Comparison of ENCODE assay signal across 29 mouse cellular contexts in the genomic region with DNA sequence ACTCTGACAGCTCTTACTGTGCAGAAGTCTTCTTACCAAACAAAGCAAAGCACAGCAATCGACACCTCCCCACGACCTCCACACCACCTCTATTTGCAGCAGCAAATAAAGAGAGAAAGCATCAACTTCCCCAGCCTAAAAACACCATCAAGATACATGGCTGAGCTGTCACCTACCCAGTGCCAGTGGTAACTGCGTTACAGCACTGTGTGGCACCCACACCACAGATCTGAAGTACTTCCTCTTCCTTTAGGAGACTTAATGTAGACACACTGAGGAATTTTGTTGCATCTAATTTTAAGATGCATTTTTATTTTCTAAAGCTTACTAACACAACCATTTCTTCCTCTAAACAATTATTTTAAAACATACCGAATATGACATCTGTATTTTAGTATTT. TPM values are rescaled to one million over a fixed set of nuclear protein-coding genes. Genes with fewer than 3 reads are reported as not detected.
DNase-seq lines count a peak whose midpoint lies in the region; ATAC-seq and TF ChIP-seq lines count a peak whose summit lies in the region.
"Had no signal": no experiment of that assay in that cellular context is flagged by ENCODE, and none has a peak within 500 bp of the region (broad histone marks: within the 10 kb centered on the region; RNA-seq: fewer than 3 reads in every experiment).

No protein-coding gene starts in this region.

- no peaks in the 10 kb centered on the region for H3K9me3 ChIP-seq in heart, embryonic 12.5 days (replicated peaks)
- no peaks in the 10 kb centered on the region for H3K9me3 ChIP-seq in MEL (replicated peaks; ENCODE audit: insufficient read depth, low read length)
- H3K9me3 ChIP-seq in forebrain, embryonic 14.5 days (replicated peaks; ENCODE audit: control insufficient read depth, low read length) = no peaks in the 10 kb centered on the region
- no peaks in the 10 kb centered on the region for H3K9me3 ChIP-seq in midbrain, embryonic 10.5 days (replicated peaks)
- H3K9me3 ChIP-seq: embryonic facial prominence, embryonic 12.5 days; embryonic facial prominence, embryonic 15.5 days; forebrain, embryonic 15.5 days; heart, embryonic 15.5 days; hindbrain, embryonic 10.5 days had no signal

- no peak for TF ChIP-seq CTCF in MEL (IDR thresholded peaks at IDR 0.05 in 2 of 3, conservative IDR thresholded peaks at IDR 0.05 in 1 of 3; ENCODE audit: control insufficient read depth in 1 of 3, insufficient read depth in 1 of 3, low read depth in 2 of 3, low read length in 3 of 3, poor library complexity in 1 of 3, severe bottlenecking in 1 of 3)

- TF ChIP-seq RAD21 in MEL (IDR thresholded peaks at IDR 0.05; ENCODE audit: low read depth, low read length) = no peak

- WGBS in heart, embryonic 12.5 days = 67% methylated on average over 4 of the region's 4 CpGs
- 85% methylated on average over 4 of the region's 4 CpGs for WGBS in forebrain, embryonic 14.5 days
- WGBS in midbrain, embryonic 10.5 days = 91% methylated on average over 4 of the region's 4 CpGs

- TF ChIP-seq POLR2A in MEL (IDR thresholded peaks at IDR 0.05; ENCODE audit: control insufficient read depth in 1 of 2, insufficient read depth in 1 of 2, low read depth in 1 of 2, low read length in 2 of 2, poor library complexity in 1 of 2) = no peak

- H3K79me2 ChIP-seq in MEL (ENCODE audit: control insufficient read depth, insufficient read depth, low read length, poor library complexity) = peaks cover 4% of the 10 kb centered on the region; the same call in 1 of the 2 replicates

- H3K4me3 ChIP-seq in heart, embryonic 12.5 days = no peak overlapping the region
- H3K4me3 ChIP-seq in MEL (ENCODE audit: control insufficient read depth in 1 of 2, insufficient read depth in 1 of 2, low read depth in 2 of 2, low read length in 2 of 2) = no peak overlapping the region
- H3K4me3 ChIP-seq in forebrain, embryonic 14.5 days (ENCODE audit: low read depth, low read length) = no peak overlapping the region
- H3K4me3 ChIP-seq in midbrain, embryonic 10.5 days = no peak overlapping the region
- H3K4me3 ChIP-seq: embryonic facial prominence, embryonic 12.5 days; embryonic facial prominence, embryonic 15.5 days; forebrain, embryonic 15.5 days; heart, embryonic 15.5 days; hindbrain, embryonic 10.5 days had no signal

- H3K27ac ChIP-seq in heart, embryonic 12.5 days (ENCODE audit: poor library complexity, severe bottlenecking) = peak overlapping the region; percentile 53
- H3K27ac ChIP-seq in MEL (ENCODE audit: control insufficient read depth, low read depth, low read length) = no peak overlapping the region
- no peak overlapping the region for H3K27ac ChIP-seq in forebrain, embryonic 14.5 days (ENCODE audit: low read depth, low read length)
- no peak overlapping the region for H3K27ac ChIP-seq in midbrain, embryonic 10.5 days (replicated peaks)
- H3K27ac ChIP-seq: embryonic facial prominence, embryonic 12.5 days; embryonic facial prominence, embryonic 15.5 days; forebrain, embryonic 15.5 days; heart, embryonic 15.5 days; hindbrain, embryonic 10.5 days; hindbrain, embryonic 14.5 days; hindbrain, postnatal 0 days had no signal

- H3K27me3 ChIP-seq in heart, embryonic 12.5 days (replicated peaks) = no peaks in the 10 kb centered on the region
- H3K27me3 ChIP-seq in MEL (ENCODE audit: control insufficient read depth in 1 of 2, insufficient read depth in 2 of 2, low read length in 2 of 2) = no peaks in the 10 kb centered on the region
- H3K27me3 ChIP-seq in forebrain, embryonic 14.5 days (replicated peaks; ENCODE audit: control insufficient read depth, insufficient read depth, low read length) = no peaks in the 10 kb centered on the region
- H3K27me3 ChIP-seq in midbrain, embryonic 10.5 days (ENCODE audit: low read depth, poor library complexity, severe bottlenecking) = no peaks in the 10 kb centered on the region
- H3K27me3 ChIP-seq: embryonic facial prominence, embryonic 12.5 days; embryonic facial prominence, embryonic 15.5 days; forebrain, embryonic 15.5 days; heart, embryonic 15.5 days had no signal

- no peak overlapping the region for H3K9ac ChIP-seq in heart, embryonic 12.5 days
- no peak overlapping the region for H3K9ac ChIP-seq in MEL (ENCODE audit: control insufficient read depth, low read depth, low read length, poor library complexity, severe bottlenecking)
- no peak overlapping the region for H3K9ac ChIP-seq in forebrain, embryonic 14.5 days (ENCODE audit: low read length)
- H3K9ac ChIP-seq: embryonic facial prominence, embryonic 12.5 days; embryonic facial prominence, embryonic 15.5 days; forebrain, embryonic 15.5 days; heart, embryonic 15.5 days; hindbrain, embryonic 14.5 days had no signal

- H3K36me3 ChIP-seq in heart, embryonic 12.5 days = peaks cover 42% of the 10 kb centered on the region
- H3K36me3 ChIP-seq in MEL (ENCODE audit: control insufficient read depth in 1 of 2, insufficient read depth in 2 of 2, low read length in 2 of 2) = peaks cover 0 to 35% of the 10 kb centered on the region in 2 experiments; a peak in 2 of 4 replicates
- H3K36me3 ChIP-seq in forebrain, embryonic 14.5 days (ENCODE audit: control insufficient read depth, insufficient read depth, low read length) = peaks cover 43% of the 10 kb centered on the region
- peaks cover 73% of the 10 kb centered on the region for H3K36me3 ChIP-seq in midbrain, embryonic 10.5 days

- peaks cover 28% of the 10 kb centered on the region for H3K4me1 ChIP-seq in heart, embryonic 12.5 days (replicated peaks)
- H3K4me1 ChIP-seq in MEL (ENCODE audit: control insufficient read depth in 1 of 2, insufficient read depth in 2 of 2, low read length in 2 of 2) = no peaks in the 10 kb centered on the region; a peak in 1 of 4 replicates
- H3K4me1 ChIP-seq in forebrain, embryonic 14.5 days (ENCODE audit: control insufficient read depth, insufficient read depth, low read length) = no peaks in the 10 kb centered on the region
- H3K4me1 ChIP-seq in midbrain, embryonic 10.5 days = no peaks in the 10 kb centered on the region
- H3K4me1 ChIP-seq: embryonic facial prominence, embryonic 12.5 days; embryonic facial prominence, embryonic 15.5 days; hindbrain, embryonic 10.5 days had no signal

- DNase-seq in heart, postnatal 25 days (ENCODE audit: low spot score) = no peak
- DNase-seq in MEL (ENCODE audit: low read depth, low spot score) = peak; percentile 46
- DNase-seq in forebrain, embryonic 14.5 days (ENCODE audit: low spot score) = no peak
- no peak for DNase-seq in midbrain, embryonic 10.5 days (ENCODE audit: low spot score)
- DNase-seq: adrenal gland, adult 8-10 months; adrenal gland, postnatal 25 days; cerebellum, adult 18-20 months; cerebellum, adult 9-10 months; cerebellum, postnatal 14 days; gastrocnemius, postnatal 10 days; gastrocnemius, postnatal 36 days; heart, adult 11 months; heart, postnatal 10 days; kidney, adult 18-20 months had no signal

- H3K4me2 ChIP-seq in heart, embryonic 12.5 days = no peak overlapping the region
- no peak overlapping the region for H3K4me2 ChIP-seq in forebrain, embryonic 14.5 days (ENCODE audit: low read length)
- H3K4me2 ChIP-seq: embryonic facial prominence, embryonic 12.5 days; embryonic facial prominence, embryonic 15.5 days; forebrain, embryonic 15.5 days; heart, embryonic 15.5 days; hindbrain, embryonic 14.5 days had no signal

- ATAC-seq in heart, embryonic 12.5 days (ENCODE audit: insufficient number of reproducible peaks, low FRiP score) = no peak
- peak; percentile 60 for ATAC-seq in granulocyte monocyte progenitor cell, adult 5-6 weeks (replicated peaks; ENCODE audit: poor library complexity, severe bottlenecking)
- peak; percentile 58 for ATAC-seq in megakaryocyte progenitor cell, adult 5-6 weeks (replicated peaks; ENCODE audit: poor library complexity)
- no peak for ATAC-seq in forebrain, embryonic 14.5 days
- ATAC-seq: activated CD4-positive, CD25-positive, alpha-beta regulatory T cell, adult 4 months; CD4-positive, CD25-positive, alpha-beta regulatory T cell, adult 4 months; forebrain, embryonic 15.5 days; hindbrain, postnatal 0 days; inflammation-experienced regulatory T-cells, adult 6 months; intestine, embryonic 16.5 days had no signal

- intact Hi-C loops in heart, postnatal 25 days (cut with DNase I) = loop anchor here (2.0 kb wide), 1 partner anchor 141 kb away; no protein-coding TSS in a partner anchor

- TF ChIP-seq EP300 in MEL (IDR thresholded peaks at IDR 0.05; ENCODE audit: low read depth in 1 of 2, low read length in 2 of 2) = no peak

TF ChIP-seq in MEL, 35 proteins besides CTCF, POLR2A, EP300 and RAD21 (continues in another document):
- TF ChIP-seq NELFE (IDR thresholded peaks at IDR 0.05; ENCODE audit: low read depth, low read length) (no peak), BHLHE40 (IDR thresholded peaks at IDR 0.05; ENCODE audit: borderline replicate concordance, low read depth, low read length) (no peak), JUND (IDR thresholded peaks at IDR 0.05; ENCODE audit: low read depth, low read length) (no peak)

RNA-seq across cellular contexts. Expression of a gene that starts 17.5 kb away (rescaled TPM):
- polyA plus RNA-seq in heart, embryonic 12.5 days (2016; fragmentation: Nextera tagmentation; extraction: Ambion mirVana) = 140 and 142 TPM in 2 replicates
- 10 to 100 TPM; 72.5 to 82.2 TPM for total RNA-seq in heart, postnatal 25 days (2021)
- total RNA-seq in MEL (2012; rRNA removed) = 114 and 118 TPM in 2 replicates
- 100 to 1,000 TPM in 1 of 2 experiments, 10 to 100 TPM in 1; 34.3 to 103 TPM for polyA plus RNA-seq in MEL (2012; ENCODE audit: insufficient read depth in 1 of 2, insufficient read length in 2 of 2, low read depth in 1 of 2, low replicate concordance in 2 of 2, missing spikeins in 1 of 2)
- 133 TPM in 2 replicates for total RNA-seq in granulocyte monocyte progenitor cell, adult 5-6 weeks (2014; fragmentation: Nextera tagmentation)
- total RNA-seq in granulocyte monocyte progenitor cell, adult 5-6 weeks (2017) = 296 and 339 TPM in 2 replicates
- 167 and 198 TPM in 2 replicates for total RNA-seq in megakaryocyte progenitor cell, adult 5-6 weeks (2015)
- 280 and 301 TPM in 2 replicates for total RNA-seq in megakaryocyte progenitor cell, adult 5-6 weeks (2017)
- 81.5 and 88.2 TPM in 2 replicates for polyA plus RNA-seq in forebrain, embryonic 14.5 days (2014; fragmentation: Nextera tagmentation; extraction: Ambion mirVana)
- polyA plus RNA-seq in midbrain, embryonic 10.5 days (2016; fragmentation: Nextera tagmentation; extraction: Ambion mirVana) = 96.0 and 99.0 TPM in 2 replicates

RNA-seq across cellular contexts. Expression of a gene that starts 39.6 kb away (rescaled TPM):
- polyA plus RNA-seq in heart, embryonic 12.5 days (2016; fragmentation: Nextera tagmentation; extraction: Ambion mirVana) = 0.05 TPM in 1 of 2 replicates, not detected in the other
- under 1 TPM; 0.50 to 0.70 TPM for total RNA-seq in heart, postnatal 25 days (2021)
- total RNA-seq in MEL (2012; rRNA removed) = not detected in 2 replicates
- polyA plus RNA-seq in MEL (2012; ENCODE audit: insufficient read depth in 1 of 2, insufficient read length in 2 of 2, low read depth in 1 of 2, low replicate concordance in 2 of 2, missing spikeins in 1 of 2) = not detected
- not detected in 2 replicates for total RNA-seq in granulocyte monocyte progenitor cell, adult 5-6 weeks (2014; fragmentation: Nextera tagmentation)
- not detected in 2 replicates for total RNA-seq in granulocyte monocyte progenitor cell, adult 5-6 weeks (2017)
- total RNA-seq in megakaryocyte progenitor cell, adult 5-6 weeks (2015) = 0.05 TPM in 1 of 2 replicates, not detected in the other
- not detected in 2 replicates for total RNA-seq in megakaryocyte progenitor cell, adult 5-6 weeks (2017)
- 0.89 and 0.97 TPM in 2 replicates for polyA plus RNA-seq in forebrain, embryonic 14.5 days (2014; fragmentation: Nextera tagmentation; extraction: Ambion mirVana)
- polyA plus RNA-seq in midbrain, embryonic 10.5 days (2016; fragmentation: Nextera tagmentation; extraction: Ambion mirVana) = 0.53 and 0.58 TPM in 2 replicates
- polyA plus RNA-seq: activated CD4-positive, CD25-positive, alpha-beta regulatory T cell, adult 4 months; C2C12; CD4-positive, CD25-positive, alpha-beta regulatory T cell, adult 4 months; inflammation-experienced regulatory T-cells, adult 6 months had no signal

Comparison
In these comparisons a context has a peak if more than half of its experiments do, and no peak if none do; other contexts are left out.
1. ATAC-seq: peak in granulocyte monocyte progenitor cell, adult 5-6 weeks (single experiment) and megakaryocyte progenitor cell, adult 5-6 weeks (single experiment); none in heart, embryonic 12.5 days (single experiment) and forebrain, embryonic 14.5 days (single experiment).